Mouse (Mus musculus): Measurements from ENCODE around the gene Vcpkmt. TPM values are rescaled to one million over a fixed set of nuclear protein-coding genes. Genes with fewer than 3 reads are reported as not detected.
"Not testable (repeated sequence)": the region's sequence is repeated elsewhere in the genome, so short reads cannot be mapped to it uniquely, and the experiment has no call there.

Vcpkmt gene
- polyA plus RNA-seq, 1 experiment, result 7.0 TPM

DNA sequence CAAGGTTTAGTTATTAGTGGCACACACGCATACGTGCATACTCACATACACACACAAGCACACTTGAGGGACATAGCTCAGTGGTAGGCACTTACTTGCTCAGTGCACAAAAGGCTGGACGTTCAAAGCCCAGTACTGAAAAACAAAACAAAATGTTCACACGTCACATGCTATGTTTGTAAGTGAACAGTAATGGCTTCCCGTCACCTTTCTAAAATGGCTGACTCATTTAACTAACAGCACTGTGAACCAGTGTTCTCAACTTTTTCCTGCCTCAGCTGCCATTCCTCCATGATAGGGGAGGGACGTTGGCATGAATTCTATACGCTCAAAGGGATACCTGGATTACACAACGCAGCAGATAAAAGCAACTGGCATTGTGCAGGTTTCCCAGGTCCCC is 9.6 kb downstream of the Vcpkmt start:
- peaks cover 10% of the 10 kb centered on the region for H3K27me3 ChIP-seq (replicated peaks)
- TF ChIP-seq GATA1 (IDR thresholded peaks at IDR 0.05; ENCODE audit: borderline replicate concordance, low read length), result no peak
- no peak for TF ChIP-seq FLI1 (IDR thresholded peaks at IDR 0.05; ENCODE audit: low read length)
- peaks cover 35% of the 10 kb centered on the region for H3K36me3 ChIP-seq (replicated peaks; ENCODE audit: low read length)
- peaks cover 23% of the 10 kb centered on the region for H3K4me1 ChIP-seq
- H3K9me3 ChIP-seq, result 0 out of 2 replicates have a peak, but pooled peaks cover 3% of the 10 kb centered on the region
- no peak overlapping the region for H3K4me3 ChIP-seq (replicated peaks)

GRCm38 (mm10) chr12:69569926-69570325 is 12.9 kb downstream of the Vcpkmt start:
- TF ChIP-seq GATA1 (IDR thresholded peaks at IDR 0.05; ENCODE audit: borderline replicate concordance, low read length) (no peak), FLI1 (IDR thresholded peaks at IDR 0.05; ENCODE audit: low read length) (no peak)
- 0 out of 2 replicates have a peak, but pooled peaks cover 3% of the 10 kb centered on the region for H3K9me3 ChIP-seq
- peaks cover 11% of the 10 kb centered on the region for H3K27me3 ChIP-seq (replicated peaks)
- H3K4me3 ChIP-seq (replicated peaks), result no peak overlapping the region
- H3K4me1 ChIP-seq, result peaks cover 26% of the 10 kb centered on the region
- peaks cover 5% of the 10 kb centered on the region for H3K36me3 ChIP-seq (replicated peaks; ENCODE audit: low read length)

DNA sequence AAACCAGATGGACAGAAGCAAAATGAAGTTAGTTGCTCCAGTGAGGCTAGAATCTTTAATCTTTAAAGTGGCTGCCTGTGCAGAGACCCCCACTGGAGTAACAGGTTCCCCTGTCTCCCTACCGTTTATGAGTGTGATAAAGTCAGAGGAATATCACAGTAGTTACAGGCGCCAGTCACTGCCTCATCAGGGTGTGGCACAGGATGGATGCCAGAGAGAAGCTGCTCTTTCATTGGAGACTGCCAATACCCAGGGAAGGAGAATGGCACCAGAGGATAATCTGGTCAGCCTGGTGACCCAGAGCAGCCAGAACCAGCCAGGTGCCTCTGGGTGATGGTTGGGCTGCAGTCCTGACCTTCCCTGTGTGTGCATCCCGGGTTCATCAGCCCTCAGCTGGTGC is 14.6 kb downstream of the Vcpkmt start:
- 0 out of 2 replicates have a peak, but pooled peaks cover 3% of the 10 kb centered on the region for H3K9me3 ChIP-seq
- TF ChIP-seq GATA1 (IDR thresholded peaks at IDR 0.05; ENCODE audit: borderline replicate concordance, low read length) (no peak), FLI1 (IDR thresholded peaks at IDR 0.05; ENCODE audit: low read length) (no peak)

GRCm38 (mm10) chr12:69561006-69561405 is 21.8 kb downstream of the Vcpkmt start:
- H3K36me3 ChIP-seq (replicated peaks; ENCODE audit: low read length), result not testable (repeated sequence)

More for the DNA sequence above, 14.6 kb downstream of the Vcpkmt start:
- peaks cover 5% of the 10 kb centered on the region for H3K36me3 ChIP-seq (replicated peaks; ENCODE audit: low read length)
- peaks cover 19% of the 10 kb centered on the region for H3K27me3 ChIP-seq (replicated peaks)
- H3K4me1 ChIP-seq, result peaks cover 10% of the 10 kb centered on the region
- no peak overlapping the region for H3K4me3 ChIP-seq (replicated peaks)

GRCm38 (mm10) chr12:69556221-69556861 is 26.5 kb downstream of the Vcpkmt start:
- no peaks in the 10 kb centered on the region for H3K36me3 ChIP-seq (replicated peaks; ENCODE audit: low read length)
- H3K4me1 ChIP-seq, result no peaks in the 10 kb centered on the region; the same call in none of the 2 replicates
- no peak overlapping the region for H3K4me3 ChIP-seq (replicated peaks)
- TF ChIP-seq FLI1 (IDR thresholded peaks at IDR 0.05; ENCODE audit: low read length) (no peak), GATA1 (IDR thresholded peaks at IDR 0.05; ENCODE audit: borderline replicate concordance, low read length) (no peak)
- peaks cover 29% of the 10 kb centered on the region for H3K9me3 ChIP-seq
- peaks cover 15% of the 10 kb centered on the region for H3K27me3 ChIP-seq (replicated peaks)

More at GRCm38 (mm10) chr12:69561006-69561405, 21.8 kb downstream of the Vcpkmt start:
- not testable (repeated sequence) for H3K4me3 ChIP-seq (replicated peaks); H3K4me1 ChIP-seq
- Histone ChIP-seq H3K27me3 (replicated peaks) (peaks cover 28% of the 10 kb centered on the region), H3K9me3 (peaks cover 36% of the 10 kb centered on the region)

- no peak overlapping the region for H3K4me3 ChIP-seq (replicated peaks)
- TF ChIP-seq GATA1 (IDR thresholded peaks at IDR 0.05; ENCODE audit: borderline replicate concordance, low read length) (no peak), FLI1 (IDR thresholded peaks at IDR 0.05; ENCODE audit: low read length) (no peak)
- H3K4me1 ChIP-seq, result peaks cover 6% of the 10 kb centered on the region
- peaks cover 41% of the 10 kb centered on the region for H3K27me3 ChIP-seq (replicated peaks)
- no peaks in the 10 kb centered on the region for H3K36me3 ChIP-seq (replicated peaks; ENCODE audit: low read length)
- peaks cover 5% of the 10 kb centered on the region for H3K9me3 ChIP-seq
Observed at GRCm38 (mm10) chr12:69545456-69546178, 37.2 kb downstream of the Vcpkmt start.

GRCm38 (mm10) chr12:69544994-69545393 is 37.8 kb downstream of the Vcpkmt start:
- Histone ChIP-seq H3K4me1 (peaks cover 12% of the 10 kb centered on the region), H3K4me3 (replicated peaks) (no peak overlapping the region), H3K9me3 (peaks cover 5% of the 10 kb centered on the region), H3K36me3 (replicated peaks; ENCODE audit: low read length) (no peaks in the 10 kb centered on the region), H3K27me3 (replicated peaks) (peaks cover 47% of the 10 kb centered on the region)
- no peak for TF ChIP-seq FLI1 (IDR thresholded peaks at IDR 0.05; ENCODE audit: low read length)
- no peak for TF ChIP-seq GATA1 (IDR thresholded peaks at IDR 0.05; ENCODE audit: borderline replicate concordance, low read length)

GRCm38 (mm10) chr12:69544562-69544961 is 38.3 kb downstream of the Vcpkmt start:
- peaks cover 16% of the 10 kb centered on the region for H3K4me1 ChIP-seq

DNA sequence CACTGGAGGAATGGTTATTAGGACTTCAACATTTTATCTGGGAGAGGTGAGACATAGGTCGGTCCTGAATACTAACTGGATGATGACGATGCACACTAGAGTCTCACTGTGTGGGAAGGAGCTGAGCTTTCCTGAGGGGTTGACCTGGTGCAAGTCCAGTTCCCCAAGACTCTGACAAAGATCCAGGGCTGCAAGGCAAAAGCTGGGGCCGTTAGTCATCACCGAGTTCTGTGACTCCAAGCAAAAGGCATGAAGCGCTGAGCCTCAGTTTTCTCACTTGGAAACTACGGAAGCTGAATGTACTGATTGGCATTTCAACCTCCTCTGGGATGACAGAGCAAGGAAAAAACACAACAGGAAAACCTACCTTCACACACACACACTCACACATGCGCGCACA is 40.5 kb downstream of the Vcpkmt start:
- no peak overlapping the region for H3K4me3 ChIP-seq (replicated peaks)
- H3K9me3 ChIP-seq, result peaks cover 5% of the 10 kb centered on the region
- no peak for TF ChIP-seq GATA1 (IDR thresholded peaks at IDR 0.05; ENCODE audit: borderline replicate concordance, low read length)
- no peak for TF ChIP-seq FLI1 (IDR thresholded peaks at IDR 0.05; ENCODE audit: low read length)
- peaks cover 49% of the 10 kb centered on the region for H3K27me3 ChIP-seq (replicated peaks)
- no peaks in the 10 kb centered on the region for H3K36me3 ChIP-seq (replicated peaks; ENCODE audit: low read length)
- H3K4me1 ChIP-seq, result peaks cover 38% of the 10 kb centered on the region

More at GRCm38 (mm10) chr12:69544562-69544961, 38.3 kb downstream of the Vcpkmt start:
- H3K9me3 ChIP-seq, result peaks cover 5% of the 10 kb centered on the region
- peaks cover 49% of the 10 kb centered on the region for H3K27me3 ChIP-seq (replicated peaks)
- TF ChIP-seq FLI1 (IDR thresholded peaks at IDR 0.05; ENCODE audit: low read length) (no peak), GATA1 (IDR thresholded peaks at IDR 0.05; ENCODE audit: borderline replicate concordance, low read length) (no peak)
- H3K4me3 ChIP-seq (replicated peaks), result no peak overlapping the region
- no peaks in the 10 kb centered on the region for H3K36me3 ChIP-seq (replicated peaks; ENCODE audit: low read length)

GRCm38 (mm10) chr12:69541663-69542062 is 41.2 kb downstream of the Vcpkmt start:
- peaks cover 45% of the 10 kb centered on the region for H3K4me1 ChIP-seq
- TF ChIP-seq FLI1 (IDR thresholded peaks at IDR 0.05; ENCODE audit: low read length), result no peak
- H3K27me3 ChIP-seq (replicated peaks), result peaks cover 55% of the 10 kb centered on the region
- H3K9me3 ChIP-seq, result peaks cover 5% of the 10 kb centered on the region
- H3K4me3 ChIP-seq (replicated peaks), result no peak overlapping the region
- no peaks in the 10 kb centered on the region for H3K36me3 ChIP-seq (replicated peaks; ENCODE audit: low read length)
